Mouse (Mus musculus) MEL (cell line): ENCODE measurements around the gene Hgd. TPM values are rescaled to one million over a fixed set of nuclear protein-coding genes. Genes with fewer than 3 reads are reported as not detected.
A peak's percentile ranks its signal among the peaks of the same experiment; 100 is the strongest.

Experiments used
- DNase-seq: peaks from one replicate; pipeline ENCODE4 v3.0.0; 2011; ENCODE audit warnings: low read depth, low spot score
- H3K27ac ChIP-seq: 2 replicates; pipeline ENCODE4 v1.5.1; 2012; ENCODE audit warnings: low read depth, mild to moderate bottlenecking, control low read depth, low read length, moderate library complexity; ENCODE audit not compliant: control insufficient read depth
- H3K27me3 ChIP-seq, 2 experiments: fragments of 150-350 bp in 1 of 2; sonication (generic) in 1 of 2; 2 replicates each; pipeline ENCODE4 v1.6.1; 2012; ENCODE audit warnings: low read length in 2 of 2, mild to moderate bottlenecking in 2 of 2, improper control_type of control experiment in 1 of 2, moderate library complexity in 1 of 2; ENCODE audit not compliant: insufficient read depth in 2 of 2, control insufficient read depth in 1 of 2
- H3K36me3 ChIP-seq, 2 experiments: 2 replicates each; pipeline ENCODE4 v1.6.1; 2012 to 2014; ENCODE audit warnings: low read length in 2 of 2, improper control_type of control experiment in 1 of 2, inconsistent platforms in 1 of 2, mild to moderate bottlenecking in 1 of 2; ENCODE audit not compliant: insufficient read depth in 2 of 2, control insufficient read depth in 1 of 2
- H3K4me1 ChIP-seq, 2 experiments: fragments of 150-350 bp in 1 of 2; sonication (generic) in 1 of 2; 2 replicates each; pipeline ENCODE4 v1.6.1; 2012; ENCODE audit warnings: low read length in 2 of 2, improper control_type of control experiment in 1 of 2, mild to moderate bottlenecking in 1 of 2; ENCODE audit not compliant: insufficient read depth in 2 of 2, control insufficient read depth in 1 of 2
- H3K4me3 ChIP-seq, 2 experiments: fragments of 150-350 bp in 1 of 2; sonication (generic) in 1 of 2; 2 replicates each; pipeline ENCODE4 v1.5.1; 2012; ENCODE audit warnings: low read depth in 2 of 2, low read length in 2 of 2, mild to moderate bottlenecking in 2 of 2, moderate library complexity in 2 of 2, control low read depth in 1 of 2, improper control_type of control experiment in 1 of 2; ENCODE audit not compliant: control insufficient read depth in 1 of 2, insufficient read depth in 1 of 2
- H3K79me2 ChIP-seq: 2 replicates; pipeline ENCODE4 v1.6.1; 2012; ENCODE audit warnings: mild to moderate bottlenecking, low read length, moderate library complexity; ENCODE audit not compliant: control insufficient read depth, poor library complexity, insufficient read depth
- H3K9ac ChIP-seq: 2 replicates; pipeline ENCODE4 v1.6.1; 2012; ENCODE audit warnings: low read depth, mild to moderate bottlenecking, control low read depth, low read length, moderate library complexity; ENCODE audit not compliant: control insufficient read depth, poor library complexity, severe bottlenecking
- H3K9me3 ChIP-seq: fragments of 150-350 bp; sonication (generic); replicated peaks from 2 replicates; pipeline ENCODE4 v1.6.1; 2012; ENCODE audit warnings: mild to moderate bottlenecking, low read length, improper control_type of control experiment, moderate library complexity; ENCODE audit not compliant: insufficient read depth
- CHD1 ChIP-seq: IDR thresholded peaks from 2 replicates; pipeline ENCODE4 v1.6.1; 2012; ENCODE audit warnings: low read depth, mild to moderate bottlenecking, inconsistent platforms, low read length, improper control_type of control experiment
- CTCF ChIP-seq, 3 experiments: IDR thresholded peaks in 2 of 3; conservative IDR thresholded peaks in 1 of 3; 2 replicates each; pipeline ENCODE4 v1.5.1; 2011 to 2012; ENCODE audit warnings: low read length in 3 of 3, low read depth in 2 of 3, mild to moderate bottlenecking in 2 of 3, improper control_type of control experiment in 1 of 3, inconsistent platforms in 1 of 3, mixed read lengths in 1 of 3, moderate library complexity in 1 of 3; ENCODE audit not compliant: control insufficient read depth in 1 of 3, insufficient read depth in 1 of 3, poor library complexity in 1 of 3, severe bottlenecking in 1 of 3
- E2F4 ChIP-seq: IDR thresholded peaks from 2 replicates; pipeline ENCODE4 v1.6.1; 2011; ENCODE audit warnings: low read depth, low read length, improper control_type of control experiment, borderline replicate concordance
- EP300 ChIP-seq, 2 experiments: IDR thresholded peaks; 2 replicates each; pipeline ENCODE4 v1.6.1; 2011; ENCODE audit warnings: improper control_type of control experiment in 2 of 2, low read length in 2 of 2, low read depth in 1 of 2, mild to moderate bottlenecking in 1 of 2
- KAT2A ChIP-seq: conservative IDR thresholded peaks from 2 replicates; pipeline ENCODE4 v1.6.1; 2012; ENCODE audit warnings: low read depth, low read length, improper control_type of control experiment, inconsistent platforms
- MAFK ChIP-seq: IDR thresholded peaks from 2 replicates; pipeline ENCODE4 v1.6.1; 2011; ENCODE audit warnings: low read depth, mild to moderate bottlenecking, low read length, improper control_type of control experiment, borderline replicate concordance
- MEF2A ChIP-seq: IDR thresholded peaks from 2 replicates; pipeline ENCODE4 v1.6.1; 2014; ENCODE audit warnings: low read depth, mild to moderate bottlenecking, inconsistent platforms, low read length, improper control_type of control experiment; ENCODE audit not compliant: poor library complexity, insufficient replicate concordance, severe bottlenecking; ENCODE audit errors: extremely low read depth
- MXI1 ChIP-seq: IDR thresholded peaks from 2 replicates; pipeline ENCODE4 v1.6.1; 2011; ENCODE audit warnings: mild to moderate bottlenecking, low read depth, low read length, improper control_type of control experiment
- MYB ChIP-seq: IDR thresholded peaks from 2 replicates; pipeline ENCODE4 v1.6.1; 2011; ENCODE audit warnings: mild to moderate bottlenecking, low read depth, low read length, improper control_type of control experiment
- NELFE ChIP-seq: IDR thresholded peaks from 2 replicates; pipeline ENCODE4 v1.6.1; 2011; ENCODE audit warnings: low read depth, low read length, improper control_type of control experiment
- POLR2AphosphoS2 ChIP-seq: IDR thresholded peaks from 2 replicates; pipeline ENCODE4 v1.6.1; 2011; ENCODE audit warnings: low read length, improper control_type of control experiment
- SIN3A ChIP-seq: IDR thresholded peaks from 2 replicates; pipeline ENCODE4 v1.6.1; 2012; ENCODE audit warnings: low read length, improper control_type of control experiment, inconsistent platforms
- TBP ChIP-seq: IDR thresholded peaks from 2 replicates; pipeline ENCODE4 v1.8.0; 2011; ENCODE audit warnings: low read depth, low read length, improper control_type of control experiment
- TCF12 ChIP-seq: IDR thresholded peaks from 2 replicates; pipeline ENCODE4 v1.6.1; 2014; ENCODE audit warnings: low read depth, mild to moderate bottlenecking, inconsistent platforms, low read length, improper control_type of control experiment, moderate library complexity
- USF1 ChIP-seq: IDR thresholded peaks from 2 replicates; pipeline ENCODE4 v1.6.1; 2014; ENCODE audit warnings: low read depth, mild to moderate bottlenecking, inconsistent platforms, low read length, improper control_type of control experiment, moderate library complexity
- ZKSCAN1 ChIP-seq: IDR thresholded peaks from 2 replicates; pipeline ENCODE4 v1.6.1; 2012; ENCODE audit warnings: low read depth, mild to moderate bottlenecking, inconsistent platforms, low read length, improper control_type of control experiment, moderate library complexity
- ZMIZ1 ChIP-seq: IDR thresholded peaks from 2 replicates; pipeline ENCODE4 v1.6.1; 2012; ENCODE audit warnings: low read depth, mild to moderate bottlenecking, inconsistent platforms, low read length, improper control_type of control experiment, moderate library complexity
- ZNF384 ChIP-seq: IDR thresholded peaks from 2 replicates; pipeline ENCODE4 v1.6.1; 2012; ENCODE audit warnings: low read depth, mild to moderate bottlenecking, inconsistent platforms, low read length, improper control_type of control experiment
- polyA plus RNA-seq, 2 experiments: library from polyadenylated mRNA; stranded (reverse) in 1 of 2; unstranded in 1 of 2; fragments of >175 nt in 1 of 2; fragments of >200 nt in 1 of 2; gene quantifications; 2 replicates each; pipeline versions ENCODE4 v1.2.1 to v1.2.4; 2012; ENCODE audit warnings: low replicate concordance in 2 of 2, low read depth in 1 of 2; ENCODE audit not compliant: insufficient read length in 2 of 2, insufficient read depth in 1 of 2, missing spikeins in 1 of 2
- total RNA-seq: library from RNA; depleted of rRNA; stranded (reverse); fragments of 300-350 nt; gene quantifications from 2 replicates; pipeline ENCODE4 v1.2.3, GENCODE M21; 2012

Hgd gene
- total and polyA plus RNA-seq, 3 experiments = not detected

- H3K4me3 ChIP-seq = no peak overlapping the region
- no peak overlapping the region for H3K9ac ChIP-seq
- H3K4me1 ChIP-seq = peaks cover 0 to 3% of the 10 kb centered on the region in 2 experiments; a peak in 1 of 4 replicates
- no peaks in the 10 kb centered on the region for H3K27me3 ChIP-seq
- DNase-seq = no peak
- no peaks in the 10 kb centered on the region for H3K9me3 ChIP-seq
- H3K79me2 ChIP-seq = no peaks in the 10 kb centered on the region
- TF ChIP-seq ZMIZ1 = no peak
- TF ChIP-seq ZNF384 = peak; percentile 87
- H3K27ac ChIP-seq = no peak overlapping the region
- no peaks in the 10 kb centered on the region for H3K36me3 ChIP-seq
Observed at GRCm38 (mm10) chr16:37575325-37575724, 4.6 kb upstream of the Hgd start.

GRCm38 (mm10) chr16:37579591-37579990, 362 bp upstream of the Hgd start:
- Histone ChIP-seq H3K27ac (no peak overlapping the region), H3K9me3 (no peaks in the 10 kb centered on the region), H3K27me3 (no peaks in the 10 kb centered on the region), H3K79me2 (no peaks in the 10 kb centered on the region), H3K9ac (no peak overlapping the region), H3K4me3 (no peak overlapping the region), H3K36me3 (no peaks in the 10 kb centered on the region), H3K4me1 (peaks cover 0 to 3% of the 10 kb centered on the region in 2 experiments; a peak in 1 of 4 replicates)
- TF ChIP-seq NELFE (no peak), USF1 (no peak), CTCF (IDR thresholded peaks at IDR 0.05 in 2 of 3, conservative IDR thresholded peaks at IDR 0.05 in 1 of 3; ENCODE audit: control insufficient read depth in 1 of 3, insufficient read depth in 1 of 3, low read depth in 2 of 3, low read length in 3 of 3, poor library complexity in 1 of 3, severe bottlenecking in 1 of 3) (no peak), CHD1 (no peak), MAFK (no peak), ZKSCAN1 (no peak), MYB (no peak), POLR2AphosphoS2 (no peak), TCF12 (no peak), MEF2A (no peak), SIN3A (no peak), ZMIZ1 (no peak), KAT2A (no peak), MXI1 (no peak), E2F4 (no peak), TBP (no peak), EP300 (IDR thresholded peaks at IDR 0.05; ENCODE audit: low read depth in 1 of 2, low read length in 2 of 2) (no peak)
- DNase-seq = no peak
